Mouse (Mus musculus) thymus, postnatal 0 days (tissue): Measurements from ENCODE around the gene E2f8. TPM values are rescaled to one million over a fixed set of nuclear protein-coding genes. Genes with fewer than 3 reads are reported as not detected.

Experiments
- DNase-seq: peaks from one replicate; pipeline ENCODE4 v3.0.0-alpha.2; 2015; ENCODE audit warnings: low spot score
- polyA plus RNA-seq: library from polyadenylated mRNA; unstranded; fragments of >200 nt; fragmentation: Nextera tagmentation; extraction: Ambion mirVana; gene quantifications from 2 replicates; pipeline ENCODE4 v1.2.1, GENCODE M21; 2015

The E2f8 gene
- polyA plus RNA-seq, 1 experiment from 2014 or later: 15.0 TPM

DNA sequence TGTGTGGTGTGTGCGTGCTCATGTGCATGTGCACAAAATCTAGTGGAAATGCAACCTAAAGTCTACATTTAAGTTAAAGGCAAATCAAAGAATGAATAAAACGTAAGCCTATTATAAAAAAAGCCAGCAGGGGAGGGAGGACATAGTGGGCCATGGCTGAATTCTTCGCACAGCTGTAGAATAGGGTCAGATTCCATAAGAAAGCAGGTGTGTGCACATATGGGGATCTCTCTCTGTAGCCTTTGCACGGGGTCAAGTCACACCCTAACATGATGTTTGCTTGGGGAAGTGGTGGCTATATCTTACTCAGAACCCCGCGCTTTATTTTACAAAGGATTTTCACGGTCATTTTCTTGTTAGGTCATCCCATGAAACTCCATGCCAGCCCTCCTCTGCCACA lies 11.7 kb upstream of the E2f8 start:
- no peak for DNase-seq

DNA sequence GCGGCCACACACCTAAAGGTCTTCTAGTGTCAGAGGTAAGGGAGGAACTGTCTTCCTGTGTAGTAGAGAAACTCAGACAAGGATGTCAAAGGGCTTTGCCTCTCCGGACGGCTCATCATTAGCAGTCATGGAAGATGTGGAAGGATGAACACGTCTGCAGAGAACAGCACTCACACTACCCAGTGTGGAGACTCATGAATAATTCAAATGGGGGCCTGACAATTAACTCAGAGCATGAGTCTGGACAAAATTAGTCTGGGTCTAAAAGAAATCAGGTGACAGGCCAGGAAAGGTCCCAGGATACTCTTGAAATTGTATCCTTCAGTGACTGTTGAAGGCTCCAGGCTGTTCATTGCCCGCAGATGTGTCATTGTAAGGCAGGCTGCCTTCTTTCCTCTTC lies 9.6 kb upstream of the E2f8 start:
- no peak for DNase-seq

DNA sequence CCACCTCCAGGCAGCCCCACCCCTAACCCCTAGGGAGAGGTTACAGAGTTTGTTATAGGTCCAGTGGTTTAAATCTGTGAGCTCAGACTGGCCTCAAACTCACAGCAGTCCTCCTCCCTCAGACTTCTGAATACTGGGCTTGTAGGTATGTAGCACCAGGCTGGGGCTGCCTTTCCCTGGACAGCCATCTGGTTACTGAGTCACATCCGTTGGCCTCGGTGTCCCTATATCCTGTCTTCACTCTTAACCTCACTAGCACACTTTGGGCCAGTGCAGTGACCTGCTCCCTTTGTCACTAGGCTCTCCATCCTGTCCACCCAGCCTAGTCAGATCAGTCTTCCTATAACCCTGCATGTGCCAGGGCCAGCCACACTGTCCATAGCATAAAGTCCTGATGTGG lies 7.4 kb upstream of the E2f8 start:
- no peak for DNase-seq

DNA sequence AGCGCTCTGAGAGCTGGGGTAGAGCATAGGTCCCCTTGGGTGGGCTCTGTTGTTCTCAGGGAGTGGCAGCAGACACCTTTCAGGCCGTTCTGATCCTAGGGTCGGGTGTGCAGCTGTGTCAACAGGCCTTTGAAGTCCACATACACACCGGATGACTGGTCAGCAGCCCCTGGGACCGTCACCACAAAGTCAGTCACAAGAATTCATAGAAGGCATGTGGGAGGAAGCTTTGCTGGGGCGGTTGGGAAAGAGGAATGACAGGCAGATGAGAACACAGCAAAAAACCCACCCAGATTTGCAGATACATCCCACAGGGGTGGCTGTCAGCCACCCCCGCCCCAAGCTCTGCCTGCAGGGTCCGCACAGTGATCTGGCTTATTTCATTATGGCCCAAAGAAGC lies 6.6 kb upstream of the E2f8 start:
- peak; percentile 22 for DNase-seq

DNA sequence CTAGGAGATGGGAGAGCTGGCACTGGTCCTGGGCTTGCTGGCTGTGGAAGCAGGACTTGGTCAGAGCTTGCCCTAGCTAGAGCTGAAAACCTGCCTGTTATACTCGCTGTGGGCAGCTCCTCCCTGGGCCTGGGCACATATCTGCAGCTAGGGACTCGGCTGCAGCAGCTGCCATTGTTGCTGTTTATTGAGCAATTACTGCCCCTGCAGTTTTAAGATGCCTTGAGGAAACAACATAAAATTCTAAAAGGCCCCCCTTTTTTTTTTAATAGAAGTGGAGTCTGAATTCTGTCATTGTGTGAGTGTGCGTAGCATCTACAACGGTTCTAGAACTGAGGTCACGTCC lies 2.8 kb upstream of the E2f8 start:
- no peak for DNase-seq

DNA sequence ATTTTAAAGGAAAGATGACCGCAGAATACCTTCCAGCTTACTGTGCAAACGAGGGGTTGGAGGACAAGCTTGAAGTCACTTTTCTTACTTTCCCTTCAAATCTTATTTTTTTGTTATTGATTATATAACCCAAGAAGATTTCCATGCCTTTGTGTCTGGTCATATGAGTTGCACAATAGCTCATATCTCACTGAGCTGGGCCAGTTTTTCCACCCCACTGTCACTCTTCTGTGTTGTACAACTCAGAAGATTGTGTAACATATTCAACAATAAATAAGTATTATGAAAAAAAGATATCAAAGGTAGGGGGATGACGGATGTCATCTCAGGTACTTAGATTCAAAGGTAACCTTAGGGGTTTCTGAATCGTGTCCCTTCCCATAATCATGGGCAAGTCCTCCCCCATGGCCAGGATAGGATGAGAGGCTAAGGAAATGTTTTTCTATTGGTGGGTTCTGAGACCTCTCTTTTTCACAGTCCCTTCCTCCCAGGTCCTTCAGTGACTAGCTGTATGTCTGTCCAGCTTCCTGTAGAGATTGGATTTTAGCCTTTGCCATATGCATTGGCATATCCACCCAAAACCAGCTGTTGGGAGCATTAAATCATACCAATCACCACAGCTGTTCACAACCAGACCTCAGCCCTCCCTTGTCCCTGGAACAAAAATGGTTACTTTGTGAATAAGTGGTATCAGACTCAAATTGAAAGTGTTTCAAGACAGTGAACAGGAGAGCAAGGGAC lies 2.3 kb upstream of the E2f8 start:
- no peak for DNase-seq

DNA sequence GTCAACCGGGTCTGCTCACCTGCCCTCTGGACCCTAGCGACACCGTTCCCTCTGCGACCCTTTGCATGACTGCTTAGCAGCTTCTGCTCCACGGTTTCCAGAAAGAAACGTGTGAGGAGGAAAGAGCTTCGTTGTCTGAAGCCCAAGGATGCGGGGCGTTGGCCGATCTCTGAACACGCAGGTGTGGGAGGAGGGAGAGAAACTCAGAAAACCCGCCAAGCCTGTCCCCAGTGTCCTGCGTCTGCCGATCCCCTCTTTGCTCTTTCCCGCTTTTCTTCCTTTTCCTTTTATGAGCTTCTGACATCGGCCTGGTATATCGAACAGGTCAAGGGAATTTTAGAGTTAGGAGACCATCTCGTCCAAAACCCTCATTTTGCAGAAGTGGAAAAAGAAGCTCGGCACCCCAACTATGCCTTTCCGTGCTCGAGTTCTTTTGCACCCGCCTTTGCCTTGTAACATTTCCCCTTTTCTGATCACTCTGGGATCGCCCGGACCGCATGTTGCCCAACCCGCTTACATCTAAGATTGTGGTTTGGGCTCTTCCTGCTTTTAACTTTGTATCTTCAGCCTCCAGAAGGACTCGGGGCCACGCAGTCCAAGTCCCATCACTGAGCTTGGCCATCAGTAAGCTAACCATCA lies 694 bp upstream of the E2f8 start:
- DNase-seq: peak; percentile 12

DNA sequence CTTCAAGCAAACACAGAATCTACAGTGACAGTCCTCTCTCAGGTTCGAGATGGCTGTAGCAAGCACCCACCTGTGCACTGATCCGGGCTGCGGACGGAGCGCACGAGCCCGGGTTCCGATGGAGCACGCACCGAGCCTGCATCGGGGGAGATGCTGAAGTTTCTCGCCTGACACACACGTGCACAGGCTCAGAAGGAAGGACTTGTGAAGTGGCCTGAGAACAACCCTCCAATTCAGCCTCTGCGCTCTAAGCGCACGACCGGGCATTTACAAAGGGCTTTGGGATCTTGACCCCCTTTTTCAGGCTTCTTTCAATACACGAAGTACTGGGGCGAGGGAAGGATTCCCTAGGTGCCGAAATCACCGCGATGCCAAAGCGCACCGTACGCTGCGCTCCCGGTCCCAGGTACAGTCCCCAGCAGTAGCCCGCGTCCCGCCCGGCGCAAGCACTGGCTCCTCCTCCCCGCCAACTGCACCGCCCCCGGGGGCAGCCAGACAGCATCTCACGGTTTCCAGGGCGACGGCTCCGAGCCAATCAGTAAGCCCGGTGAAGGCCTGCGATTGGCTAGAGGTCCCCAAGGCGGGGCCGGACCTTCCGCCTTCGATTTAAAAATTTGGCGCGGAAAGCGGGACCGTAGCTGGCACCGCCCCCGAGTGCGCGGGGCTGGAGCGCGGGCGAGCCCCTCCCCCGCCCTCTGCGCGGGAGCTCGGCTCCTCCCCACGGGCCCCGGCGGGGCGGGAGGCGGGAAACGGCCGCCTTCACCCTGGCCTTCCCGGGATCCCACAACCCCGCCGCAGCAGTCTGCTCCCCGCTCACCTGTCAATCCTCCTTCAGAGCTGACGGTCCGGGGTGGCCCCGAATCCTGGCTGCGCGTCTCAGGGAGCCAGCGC lies 560 bp downstream of the E2f8 start:
- peak; percentile 97 for DNase-seq

DNA sequence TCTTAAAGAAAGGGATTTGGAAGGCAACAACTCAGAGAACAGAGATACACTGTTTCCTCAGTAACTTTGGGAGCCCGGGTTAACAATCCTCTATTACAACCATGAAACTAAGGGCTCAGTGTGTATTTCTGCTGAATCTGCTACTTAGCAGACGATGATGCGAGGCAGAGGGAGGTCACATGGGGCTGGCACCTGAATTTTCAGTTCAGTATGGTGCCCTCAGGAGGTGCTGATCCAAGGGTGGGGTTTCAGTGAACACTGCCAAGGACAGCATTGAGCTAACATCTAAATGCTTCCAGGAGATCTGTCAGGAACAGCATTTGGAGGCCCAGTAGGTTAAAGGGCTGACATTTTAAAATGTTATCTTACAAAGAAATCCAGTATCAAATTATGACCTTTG lies 1.8 kb downstream of the E2f8 start:
- no peak for DNase-seq

DNA sequence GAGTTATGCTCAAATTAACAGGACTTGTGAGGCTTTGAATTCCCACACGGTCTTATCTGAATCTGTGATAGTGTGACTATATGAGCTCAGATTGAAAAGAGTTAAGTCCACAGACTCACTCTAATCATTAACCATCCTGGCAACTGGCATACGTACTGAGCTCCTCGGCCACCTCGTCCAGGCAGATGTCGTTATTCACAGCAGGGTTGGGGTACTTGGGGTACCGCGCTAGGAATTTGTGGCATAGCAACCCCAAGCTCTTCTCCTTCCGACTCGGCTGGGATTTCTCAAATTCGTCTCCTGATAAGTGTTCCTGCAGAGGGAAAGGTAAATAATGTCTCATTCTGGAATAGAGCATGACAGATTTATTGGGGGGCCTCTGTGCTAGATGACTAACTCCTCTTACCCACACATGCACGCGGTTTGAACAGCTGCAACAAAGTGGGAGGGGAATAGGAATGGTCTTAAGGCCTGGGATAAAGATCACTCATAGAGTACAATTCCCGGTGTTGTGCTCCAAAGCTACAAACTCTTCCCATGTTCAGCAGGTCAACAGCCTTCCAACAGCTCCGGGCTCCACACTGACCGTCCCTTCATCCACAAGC lies 3.5 kb downstream of the E2f8 start:
- no peak for DNase-seq

DNA sequence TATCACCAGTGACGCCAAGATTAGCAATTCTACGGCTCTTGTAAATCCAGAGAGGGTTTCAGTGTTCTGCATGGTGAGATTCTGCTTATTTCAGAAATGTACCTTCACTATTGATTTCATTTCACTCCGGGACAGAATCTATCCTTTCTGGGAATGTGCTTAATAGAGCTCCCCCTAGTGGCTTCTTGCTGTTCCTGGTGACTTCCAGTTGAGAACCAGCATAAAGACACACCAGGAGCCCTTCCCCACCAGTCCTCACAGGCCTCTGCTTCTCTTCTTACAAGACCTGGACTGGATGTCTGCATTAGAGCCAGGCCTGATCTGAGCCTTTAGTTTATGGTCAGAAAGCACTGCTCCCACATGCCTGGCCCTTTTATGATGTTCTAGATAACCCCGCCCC lies 4.9 kb downstream of the E2f8 start:
- peak; percentile 48 for DNase-seq

DNA sequence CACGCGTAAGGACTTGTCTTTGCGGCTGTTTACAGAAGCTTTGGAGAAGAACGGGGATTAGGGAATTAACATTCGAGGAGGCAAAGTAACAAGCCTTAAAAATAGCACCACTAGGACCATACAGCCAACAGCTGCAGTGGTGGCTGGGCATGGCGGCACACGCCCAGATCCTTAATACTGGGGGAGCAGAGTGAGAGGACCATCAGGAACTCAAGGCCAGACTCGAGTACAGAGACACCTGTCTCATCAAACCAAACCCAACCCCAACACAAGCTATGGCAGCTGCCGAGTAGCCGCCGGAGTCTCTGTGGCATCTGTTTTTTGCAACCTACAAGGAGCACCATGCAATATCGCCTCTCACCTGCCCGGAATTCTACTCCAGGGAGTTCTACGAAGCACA lies 6.3 kb downstream of the E2f8 start:
- DNase-seq: no peak

DNA sequence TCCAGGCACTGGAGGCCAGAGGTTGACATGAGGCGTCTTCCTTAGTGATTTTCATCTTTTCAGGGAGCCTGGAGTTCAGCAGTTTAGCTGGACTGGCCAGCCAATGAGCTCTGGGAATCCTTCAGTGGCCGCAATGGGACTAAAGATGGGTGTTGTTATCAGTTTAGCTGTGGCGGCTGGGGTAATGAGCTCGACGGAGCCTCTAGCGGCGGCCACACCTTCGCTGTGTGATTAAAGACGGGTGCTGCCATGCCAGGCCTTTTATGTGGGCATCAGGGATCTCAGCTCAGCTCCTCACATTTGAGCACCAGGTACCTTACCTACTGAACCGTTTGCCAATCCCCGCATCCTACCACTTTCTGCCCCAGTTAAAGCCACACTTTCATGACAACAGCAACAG lies 10.1 kb downstream of the E2f8 start:
- DNase-seq: no peak

DNA sequence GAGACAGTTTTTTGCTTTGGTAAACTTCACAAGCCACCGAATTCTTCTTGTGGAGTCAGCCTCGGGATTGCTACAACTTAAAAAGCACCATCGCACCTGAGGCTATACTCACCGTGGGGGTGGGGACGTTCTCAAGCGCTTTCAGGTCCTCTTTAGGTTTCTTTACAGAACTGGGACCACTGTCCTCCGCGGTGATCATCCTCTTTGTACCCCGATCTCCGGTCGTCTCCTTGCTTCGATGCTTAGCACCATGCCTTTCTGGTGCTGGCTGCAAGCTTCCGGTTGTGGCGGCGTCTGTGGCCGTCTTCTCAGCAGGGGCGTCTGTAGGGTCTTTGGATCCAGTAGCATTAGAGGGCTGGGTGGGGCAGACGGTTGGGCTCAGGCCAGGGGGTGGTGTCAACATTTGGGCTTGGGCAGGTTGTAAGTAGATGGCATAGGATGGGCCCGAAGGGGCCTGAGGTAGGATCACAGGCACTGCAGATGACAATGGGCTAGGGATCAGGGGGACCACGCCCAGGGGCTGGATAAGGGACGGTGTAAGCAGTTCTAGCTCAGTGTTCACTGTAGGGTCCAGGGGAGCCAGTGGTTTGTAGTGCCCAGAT lies 10.7 kb downstream of the E2f8 start:
- DNase-seq: no peak

DNA sequence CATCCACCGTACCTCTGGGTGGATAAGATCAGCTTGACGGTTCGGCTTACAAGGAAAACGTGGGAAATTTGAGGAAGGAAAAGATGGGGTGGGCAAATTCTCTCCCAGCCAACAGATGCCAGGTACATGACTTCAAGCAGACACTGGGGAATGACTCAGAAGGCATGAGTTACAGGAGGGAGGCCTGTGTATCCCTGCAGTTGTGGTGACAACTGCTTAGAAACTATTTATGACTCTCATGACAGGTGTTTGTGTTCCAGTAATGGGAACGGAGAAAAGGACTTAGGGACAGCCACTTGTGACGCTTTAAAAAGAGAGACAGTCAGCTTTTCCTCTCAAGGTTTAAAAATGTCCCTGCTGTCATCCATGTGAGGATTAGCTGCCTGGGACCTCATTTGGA lies 11.3 kb downstream of the E2f8 start:
- no peak for DNase-seq

DNA sequence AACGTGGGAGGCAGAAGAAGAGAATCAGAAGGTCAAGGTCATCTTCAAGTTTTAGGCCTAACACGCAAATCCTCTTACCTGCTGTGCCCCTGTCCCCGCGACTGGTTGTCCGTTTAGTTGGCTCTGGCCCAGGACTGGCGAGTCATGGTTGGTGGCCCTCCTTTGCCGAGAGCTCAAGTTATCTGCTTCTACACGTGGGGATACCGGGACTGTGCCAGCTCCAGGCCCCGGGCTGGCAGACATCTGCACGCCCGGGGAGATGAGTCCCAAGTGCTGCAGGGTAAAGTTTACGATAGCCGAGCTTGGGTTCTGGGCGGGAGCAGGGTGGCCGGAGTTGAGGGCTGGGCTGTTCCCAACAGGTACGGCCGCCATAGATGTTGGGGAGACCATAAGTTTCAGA lies 13.8 kb downstream of the E2f8 start:
- no peak for DNase-seq

DNA sequence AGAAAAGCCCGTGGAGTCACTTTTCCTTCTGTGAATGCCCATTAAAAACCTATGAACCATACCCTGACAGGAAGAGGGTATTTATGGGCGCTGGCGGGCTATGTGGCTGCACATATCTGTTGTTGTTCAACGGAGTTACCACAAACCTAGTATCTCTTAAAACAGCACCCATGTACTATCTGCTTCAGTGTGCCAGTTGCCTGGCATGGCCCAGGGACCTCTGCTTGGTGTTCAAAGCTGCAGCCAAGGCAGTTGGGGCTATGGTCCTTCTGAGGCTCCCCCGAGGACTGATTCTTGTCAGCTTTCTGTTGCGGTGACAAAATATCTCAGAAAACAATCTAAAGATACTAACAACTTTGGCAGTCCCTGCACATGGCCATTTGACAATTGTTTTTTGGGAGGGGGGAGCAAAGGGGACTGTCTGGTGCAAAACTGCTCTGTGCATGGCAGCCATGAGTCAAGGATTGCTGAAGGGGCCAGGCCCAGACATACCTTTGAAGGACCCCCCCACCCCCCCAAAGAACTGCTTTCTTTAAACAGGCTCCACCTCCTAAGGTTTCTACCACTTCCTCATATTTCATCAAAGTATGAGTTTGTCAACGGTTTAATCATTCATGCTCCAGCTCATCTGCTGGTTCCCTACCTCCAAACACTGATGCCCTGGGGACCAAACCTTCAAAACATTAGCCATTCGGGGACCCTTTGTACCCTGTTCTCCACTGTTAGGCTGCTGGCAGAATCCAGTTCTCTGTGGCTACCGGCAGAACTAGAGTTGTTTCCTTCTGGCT lies 16.5 kb downstream of the E2f8 start:
- no peak for DNase-seq

DNA sequence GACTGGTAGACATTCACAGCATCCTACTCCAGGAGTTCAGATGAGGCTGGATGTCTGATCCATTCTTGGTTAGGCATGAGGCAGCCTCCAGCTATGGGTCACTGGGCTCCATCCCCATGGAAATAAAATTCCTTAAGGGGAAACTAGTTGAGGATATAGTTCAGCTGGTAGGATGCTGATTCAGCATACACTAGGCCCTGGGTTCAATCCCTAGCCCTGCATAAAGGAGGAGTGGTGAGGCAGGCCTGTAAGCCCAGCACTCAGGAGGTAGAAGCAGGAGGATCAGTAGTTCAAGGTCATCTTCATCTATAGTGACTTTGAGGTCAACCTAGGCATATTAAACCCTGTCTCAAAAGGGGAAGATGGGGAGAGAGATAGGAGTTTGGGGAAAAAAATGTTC lies 17.2 kb downstream of the E2f8 start:
- DNase-seq: no peak

DNA sequence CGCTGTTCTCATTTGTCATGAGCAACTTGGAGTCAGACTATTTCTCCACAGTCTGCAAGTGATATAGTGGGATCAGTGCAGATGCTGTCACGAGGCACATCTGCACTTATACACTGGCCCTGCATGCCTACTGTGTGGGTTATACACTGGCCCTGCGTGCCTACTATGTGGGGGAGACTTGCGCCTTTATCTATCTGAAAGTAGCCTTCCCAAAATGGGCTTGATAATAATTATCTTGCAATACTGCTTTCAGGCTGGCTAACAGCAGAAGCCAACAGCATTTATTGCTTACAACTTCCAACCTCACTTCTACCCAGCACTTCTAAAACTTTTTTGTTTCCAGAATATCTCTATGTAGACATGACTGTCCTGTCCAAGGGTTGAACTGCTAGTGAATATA lies 19.6 kb downstream of the E2f8 start:
- DNase-seq: no peak

DNA sequence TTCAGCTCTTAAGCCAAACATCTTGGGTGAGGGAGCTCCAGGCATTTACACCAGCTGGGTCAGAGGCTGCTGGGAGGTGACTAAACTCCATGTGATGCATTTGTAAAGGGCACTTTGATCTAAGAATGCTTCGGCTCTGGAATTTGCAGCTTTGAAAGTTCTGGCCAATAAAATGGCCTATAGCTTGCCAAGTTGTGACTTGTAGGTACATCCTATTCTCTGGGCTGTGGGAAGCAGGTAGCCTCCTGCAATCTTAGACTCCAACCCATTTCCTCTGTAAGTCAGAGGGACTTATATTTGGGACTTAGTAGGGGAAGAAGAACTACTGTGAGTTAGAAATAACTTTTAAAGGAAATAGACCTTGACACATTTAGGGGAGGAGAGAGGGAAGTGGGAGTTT lies 20.4 kb downstream of the E2f8 start:
- DNase-seq: no peak

DNA sequence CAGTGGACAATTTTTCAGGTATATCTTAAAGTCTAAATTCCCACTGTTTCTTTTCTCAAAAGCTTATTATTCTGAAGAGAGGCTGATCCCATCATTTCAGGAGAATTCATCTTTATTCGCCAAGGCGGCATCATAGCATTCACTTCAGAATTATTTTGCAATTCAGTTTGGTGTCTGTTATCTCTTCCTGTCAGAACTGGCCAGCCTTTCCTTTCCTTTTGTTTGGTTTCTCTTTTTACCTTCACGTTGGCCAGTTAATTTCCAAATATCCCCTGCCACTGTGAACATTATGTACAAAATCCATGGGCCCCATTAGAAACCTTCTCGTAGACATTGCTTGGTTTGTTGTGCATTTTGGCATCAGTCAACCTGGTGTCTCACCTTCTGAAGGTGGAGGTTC lies 22.0 kb downstream of the E2f8 start:
- DNase-seq: no peak
